Mouse (Mus musculus): ENCODE data around the gene Scgb1b17. TPM values are rescaled to one million over a fixed set of nuclear protein-coding genes. Genes with fewer than 3 reads are reported as not detected.

Scgb1b17 gene
- polyA plus RNA-seq (2014; fragmentation: Illumina TruSeq; extraction: RNeasy Lipid Tissue Mini Kit (QIAGEN cat#74804); ENCODE audit: low read depth, low replicate concordance): not detected

GRCm38 (mm10) chr7:33063149-33063548 lies at the start of gene Scgb1b17:
Gene Scgb1b17 (plus strand): TSS chr7:33063449.

GRCm38 (mm10) chr7:33056461-33056860 lies 6.8 kb upstream of the Scgb1b17 start, which contains the start of gene Scgb2b17:
Gene Scgb2b17 (minus strand): TSS chr7:33056561.

Other genes with a start within 250 kb of the Scgb1b17 start
- gene Scgb2b15, start 233.8 kb upstream of the Scgb1b17 start, polyA plus RNA-seq (2014; fragmentation: Illumina TruSeq; extraction: RNeasy Lipid Tissue Mini Kit (QIAGEN cat#74804); ENCODE audit: low read depth, low replicate concordance): 3.7 TPM
- not detected for gene Scgb1b15, start 226.9 kb upstream of the Scgb1b17 start, polyA plus RNA-seq (2014; fragmentation: Illumina TruSeq; extraction: RNeasy Lipid Tissue Mini Kit (QIAGEN cat#74804); ENCODE audit: low read depth, low replicate concordance)
- gene Scgb2b17, start 6.9 kb upstream of the Scgb1b17 start, polyA plus RNA-seq (2014; fragmentation: Illumina TruSeq; extraction: RNeasy Lipid Tissue Mini Kit (QIAGEN cat#74804); ENCODE audit: low read depth, low replicate concordance): 6.9 TPM
- not detected for gene Scgb2b18, start 110.4 kb downstream of the Scgb1b17 start, polyA plus RNA-seq (2014; fragmentation: Illumina TruSeq; extraction: RNeasy Lipid Tissue Mini Kit (QIAGEN cat#74804); ENCODE audit: low read depth, low replicate concordance)
- not detected for gene Scgb1b18, start 122.1 kb downstream of the Scgb1b17 start, polyA plus RNA-seq (2014; fragmentation: Illumina TruSeq; extraction: RNeasy Lipid Tissue Mini Kit (QIAGEN cat#74804); ENCODE audit: low read depth, low replicate concordance)
- gene Scgb2b19, start 216.9 kb downstream of the Scgb1b17 start, polyA plus RNA-seq (2014; fragmentation: Illumina TruSeq; extraction: RNeasy Lipid Tissue Mini Kit (QIAGEN cat#74804); ENCODE audit: low read depth, low replicate concordance): not detected
- not detected for gene Scgb1b19, start 223.8 kb downstream of the Scgb1b17 start, polyA plus RNA-seq (2014; fragmentation: Illumina TruSeq; extraction: RNeasy Lipid Tissue Mini Kit (QIAGEN cat#74804); ENCODE audit: low read depth, low replicate concordance)

All from sigmoid colon, adult 10 weeks (tissue).